Mouse (Mus musculus): Measurements from ENCODE around the gene Gdf3. TPM values are rescaled to one million over a fixed set of nuclear protein-coding genes. Genes with fewer than 3 reads are reported as not detected.

The Gdf3 gene
- total RNA-seq, 1 experiment from 2014 or later, result not detected

DNA sequence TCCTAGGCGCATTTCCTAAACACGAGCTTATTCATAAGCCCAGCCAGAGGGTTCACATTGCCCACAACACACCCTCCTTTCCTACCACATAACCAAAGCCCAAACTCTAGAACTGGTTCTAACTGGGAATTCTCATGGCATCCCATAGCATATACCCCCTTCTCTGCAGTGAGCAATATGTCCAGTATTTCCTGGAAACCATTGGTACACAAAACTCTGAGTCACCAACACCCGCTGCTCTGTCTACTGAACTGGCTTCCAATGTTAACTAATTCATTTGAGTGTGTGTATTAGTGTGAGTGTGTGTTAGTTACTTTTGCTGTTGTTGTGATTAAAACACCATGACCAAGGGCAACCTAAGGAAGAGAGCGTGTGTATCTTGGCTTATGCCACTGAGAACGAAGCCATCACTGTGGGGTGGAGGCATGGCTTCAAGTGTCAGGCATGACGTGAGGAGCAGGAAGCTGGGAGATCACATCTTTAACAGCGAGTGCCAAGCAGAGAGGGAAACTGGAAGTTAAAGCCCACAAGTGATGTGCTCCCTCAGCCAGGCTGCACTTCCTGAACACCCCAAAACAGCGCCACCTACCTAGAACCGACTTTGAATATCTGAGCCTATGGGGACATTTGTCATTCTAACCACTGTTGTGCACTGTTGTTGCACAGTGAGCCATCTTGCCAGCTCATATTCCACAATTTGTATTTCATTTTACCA is 44.7 kb downstream of the Gdf3 start:
- no peak for DNase-seq

- peak; percentile 27 for DNase-seq
These were observed 47.4 kb downstream of the Gdf3 start for GRCm38 (mm10) chr6:122562463-122562862.

DNA sequence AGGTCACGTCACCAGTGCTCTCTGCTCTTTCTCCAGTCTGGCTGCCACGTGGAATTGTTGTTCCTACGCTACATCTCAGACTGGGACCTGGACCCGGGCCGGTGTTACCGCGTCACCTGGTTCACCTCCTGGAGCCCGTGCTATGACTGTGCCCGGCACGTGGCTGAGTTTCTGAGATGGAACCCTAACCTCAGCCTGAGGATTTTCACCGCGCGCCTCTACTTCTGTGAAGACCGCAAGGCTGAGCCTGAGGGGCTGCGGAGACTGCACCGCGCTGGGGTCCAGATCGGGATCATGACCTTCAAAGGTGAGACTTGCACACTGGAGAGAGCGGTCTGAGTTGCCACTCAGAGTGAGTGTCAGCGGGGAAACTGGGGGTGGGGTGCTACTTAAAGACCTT is 48.9 kb downstream of the Gdf3 start:
- no peak for DNase-seq

GRCm38 (mm10) chr6:122560427-122560826 is 49.5 kb downstream of the Gdf3 start:
- DNase-seq, result peak; percentile 67

DNA sequence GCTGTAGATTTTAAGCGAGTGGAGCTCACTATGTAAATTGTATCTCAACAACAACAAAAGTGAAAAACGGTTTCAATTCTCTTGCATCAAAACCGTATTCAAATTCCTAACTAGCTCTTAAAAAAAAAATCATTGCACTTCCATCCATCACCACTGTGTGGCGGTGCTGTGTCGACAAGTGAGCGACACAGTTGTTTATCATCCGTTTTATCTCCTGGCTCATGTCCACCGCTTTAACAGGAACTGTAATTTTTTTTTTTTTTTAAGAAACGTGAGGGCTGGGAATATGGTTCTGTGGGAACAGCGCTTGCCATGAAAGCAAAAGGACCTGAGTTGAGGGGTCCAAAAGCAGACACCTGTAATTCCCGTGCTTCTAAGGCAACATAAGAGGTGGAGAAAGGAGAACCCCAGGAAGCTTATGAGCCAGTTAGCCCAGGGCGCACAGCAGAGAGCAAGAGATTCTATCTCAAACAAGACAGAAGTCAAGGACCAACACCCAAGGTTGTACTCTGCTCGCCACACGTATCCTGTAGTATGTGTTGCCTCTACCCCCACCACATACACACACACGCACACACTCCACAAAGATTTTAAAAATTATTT is 52.8 kb downstream of the Gdf3 start:
- peak; percentile 48 for DNase-seq

Other genes starting within 250 kb of the Gdf3 start
- gene Rimklb, start 111.3 kb downstream of the Gdf3 start, total RNA-seq (2021), result 0.52 TPM in 1 of 2 replicates, not detected in the other
- gene Mfap5, start 104.2 kb downstream of the Gdf3 start, total RNA-seq (2021), result 7.5 and 8.6 TPM in 2 replicates
- gene Aicda, start 56.3 kb downstream of the Gdf3 start, total RNA-seq (2021), result not detected in 2 replicates
- gene Apobec1, start 7.6 kb downstream of the Gdf3 start, total RNA-seq (2021), result 6.1 and 8.7 TPM in 2 replicates
- gene Dppa3, start 16.3 kb upstream of the Gdf3 start, total RNA-seq (2021), result not detected in 2 replicates
- not detected in 2 replicates for gene Nanog, start 97.4 kb upstream of the Gdf3 start, total RNA-seq (2021)
- 4.8 and 7.9 TPM in 2 replicates for gene Slc2a3, start 191.6 kb upstream of the Gdf3 start, total RNA-seq (2021)
- 22.0 and 22.8 TPM in 2 replicates for gene Foxj2, start 209.8 kb upstream of the Gdf3 start, total RNA-seq (2021)
- gene C3ar1, start 246.1 kb upstream of the Gdf3 start, total RNA-seq (2021), result 1.9 and 3.0 TPM in 2 replicates

Data from adrenal gland, postnatal 25 days (tissue).